Mouse (Mus musculus): ENCODE data around the gene Tmem150a.

Gene Tmem150a

GRCm38 (mm10) chr6:72352636-72353405, 2.4 kb upstream of the Tmem150a start:
- DNase-seq (ENCODE audit: low read depth): no peak

- DNase-seq (ENCODE audit: low read depth): no peak
These were observed 1.2 kb upstream of the Tmem150a start for GRCm38 (mm10) chr6:72354025-72354424.

- no peak for DNase-seq (ENCODE audit: low read depth)
These were observed 820 bp downstream of the Tmem150a start for GRCm38 (mm10) chr6:72356001-72356532.

- DNase-seq (ENCODE audit: low read depth): no peak
These were observed 2.2 kb downstream of the Tmem150a start for GRCm38 (mm10) chr6:72357164-72358079.

- no peak for DNase-seq (ENCODE audit: low read depth)
These were observed 3.0 kb downstream of the Tmem150a start for GRCm38 (mm10) chr6:72358086-72358764.

- DNase-seq (ENCODE audit: low read depth): no peak
These were observed 4.1 kb downstream of the Tmem150a start for GRCm38 (mm10) chr6:72359343-72359742.

DNA sequence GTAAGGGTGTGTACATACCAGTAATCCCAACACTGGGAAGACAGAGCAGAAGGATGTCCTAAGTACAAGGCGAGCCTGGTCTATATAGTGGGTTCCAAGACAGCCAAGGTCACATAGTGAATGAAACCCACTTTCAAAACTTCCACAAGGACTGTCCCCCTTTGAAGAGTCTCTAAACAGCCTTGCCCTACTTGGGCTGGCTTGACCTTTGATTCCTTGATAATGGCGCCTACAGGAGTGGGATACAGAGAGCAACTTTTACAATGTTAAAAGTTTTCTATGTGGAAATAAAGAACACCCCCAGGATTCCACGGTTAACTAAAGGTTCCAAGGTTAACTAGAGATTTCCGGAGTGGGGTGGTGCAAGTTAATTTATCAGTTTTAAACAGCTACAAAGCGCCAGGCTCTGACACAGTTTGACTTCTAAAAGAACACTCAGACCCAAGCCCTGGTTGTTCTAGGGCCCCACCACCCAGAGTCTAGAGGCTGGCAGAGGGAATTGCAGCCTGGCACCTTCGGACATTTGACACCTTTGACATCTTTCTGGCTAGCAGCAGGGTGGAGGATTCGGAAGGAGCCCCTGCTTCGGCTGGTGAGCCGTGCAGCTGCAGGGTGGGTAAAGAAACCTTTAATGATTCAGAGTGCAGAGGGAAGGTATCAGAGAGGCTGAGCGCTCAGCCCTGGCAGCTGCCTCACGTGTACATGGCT, 4.8 kb downstream of the Tmem150a start:
- DNase-seq (ENCODE audit: low read depth): no peak

DNA sequence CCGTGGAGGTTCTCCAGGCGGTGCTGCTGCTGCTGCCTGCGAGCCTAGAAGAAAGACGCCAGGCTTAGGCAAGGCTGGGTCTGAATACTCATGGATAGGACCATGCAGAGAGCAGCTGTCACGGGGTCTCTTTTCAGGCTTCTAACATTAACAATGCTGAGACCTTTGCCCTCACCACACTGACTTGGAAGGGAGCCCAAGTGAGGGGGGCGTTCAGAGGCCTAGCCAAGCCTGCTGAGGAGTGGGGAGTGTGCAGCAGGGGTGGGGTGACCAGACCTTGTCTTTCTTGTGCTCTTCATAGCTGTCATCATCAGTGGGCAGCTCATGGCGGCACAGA, 5.3 kb downstream of the Tmem150a start:
- DNase-seq (ENCODE audit: low read depth): no peak

GRCm38 (mm10) chr6:72361121-72361551, 5.9 kb downstream of the Tmem150a start:
- no peak for DNase-seq (ENCODE audit: low read depth)

GRCm38 (mm10) chr6:72362132-72363028, 7.1 kb downstream of the Tmem150a start:
- DNase-seq (ENCODE audit: low read depth): peak; percentile 97

GRCm38 (mm10) chr6:72364009-72364408, 8.8 kb downstream of the Tmem150a start:
- DNase-seq (ENCODE audit: low read depth): no peak

- no peak for DNase-seq (ENCODE audit: low read depth)
These were observed 9.7 kb downstream of the Tmem150a start for GRCm38 (mm10) chr6:72364985-72365384.

GRCm38 (mm10) chr6:72366304-72366703, 11.1 kb downstream of the Tmem150a start:
- DNase-seq (ENCODE audit: low read depth): no peak

- DNase-seq (ENCODE audit: low read depth): no peak
These were observed 11.7 kb downstream of the Tmem150a start, which contains the start of gene Rnf181 for GRCm38 (mm10) chr6:72366844-72367443. Rnf181 (minus strand) TSS chr6:72366956.

GRCm38 (mm10) chr6:72367460-72367974, 12.3 kb downstream of the Tmem150a start:
- DNase-seq (ENCODE audit: low read depth): no peak

GRCm38 (mm10) chr6:72369557-72369956, 14.3 kb downstream of the Tmem150a start:
- no peak for DNase-seq (ENCODE audit: low read depth)

GRCm38 (mm10) chr6:72370091-72370490, 14.8 kb downstream of the Tmem150a start:
- DNase-seq (ENCODE audit: low read depth): no peak

DNA sequence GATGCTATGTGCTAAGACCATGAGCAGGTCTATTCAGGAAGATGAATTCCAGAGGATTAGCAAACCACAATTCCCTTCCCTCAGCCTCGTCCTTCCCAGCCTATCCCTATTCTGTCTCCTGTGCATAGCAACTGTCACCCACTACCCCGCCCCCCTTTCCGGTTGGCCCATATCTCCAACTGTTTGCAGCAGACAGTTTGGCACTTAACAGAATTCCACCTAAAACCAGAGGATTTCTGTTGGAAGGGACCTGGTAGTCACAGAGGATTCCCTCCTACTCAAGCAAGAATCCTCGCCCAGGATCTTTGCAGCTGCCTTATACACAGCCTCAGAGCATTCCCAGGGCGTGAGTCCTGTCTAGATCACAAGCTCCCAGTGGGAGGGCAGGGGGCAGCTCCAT, 15.9 kb downstream of the Tmem150a start:
- no peak for DNase-seq (ENCODE audit: low read depth)

DNA sequence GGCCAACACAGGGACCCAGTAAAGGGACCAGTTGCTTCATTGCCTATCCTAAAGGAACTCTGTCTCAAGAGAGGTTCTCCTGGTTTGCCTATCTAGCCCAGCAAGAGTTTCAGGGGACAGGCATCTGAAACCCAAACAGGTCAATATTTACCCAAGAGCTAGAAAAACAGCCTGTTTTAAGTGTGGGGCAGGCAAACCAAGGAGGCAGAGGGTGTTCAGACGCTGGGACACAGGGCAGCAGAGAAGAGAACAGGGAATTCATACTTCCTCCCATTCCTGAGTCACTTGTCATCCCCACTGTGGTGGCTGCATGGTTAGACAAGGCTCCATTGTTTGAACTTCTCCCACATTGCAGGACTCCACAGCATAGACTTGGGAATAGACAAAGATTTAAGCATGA, 16.3 kb downstream of the Tmem150a start:
- no peak for DNase-seq (ENCODE audit: low read depth)

DNA sequence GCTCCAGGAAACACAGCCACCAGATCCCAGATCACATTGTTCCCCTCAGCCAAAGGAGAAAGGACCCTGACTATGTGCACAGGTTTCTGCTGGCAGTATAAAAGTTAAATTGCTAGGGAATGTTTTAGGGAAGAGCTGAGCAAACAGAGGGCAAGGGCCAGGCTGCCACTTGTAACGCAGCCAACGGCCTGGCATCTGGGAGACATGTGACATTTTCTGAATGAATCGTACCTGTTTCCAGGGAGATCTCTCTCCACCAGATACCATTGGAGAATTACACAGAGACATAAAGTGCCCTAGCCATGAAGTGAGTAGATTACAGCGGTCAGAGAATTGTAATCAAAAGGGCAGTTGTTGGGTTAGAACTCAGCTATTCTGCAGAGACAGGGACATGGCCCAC, 17.9 kb downstream of the Tmem150a start:
- no peak for DNase-seq (ENCODE audit: low read depth)
